Mouse (Mus musculus): ENCODE results near the gene Eme2. TPM values are rescaled to one million over a fixed set of nuclear protein-coding genes. Genes with fewer than 3 reads are reported as not detected.

The Eme2 gene
- total RNA-seq, 4 experiments from 2014 or later: 54.6 to 64.3 (median 62.0) TPM

- DNase-seq (ENCODE audit: low spot score in 2 of 2): no peak
Observed at GRCm38 (mm10) chr17:24840341-24840740, 54.5 kb downstream of the Eme2 start.

GRCm38 (mm10) chr17:24839842-24840241 is 55.0 kb downstream of the Eme2 start, which contains the start of gene Hagh:
TSS of gene Hagh (plus strand) at chr17:24840143.
- no peak for DNase-seq (ENCODE audit: low spot score in 2 of 2)

Other genes starting within 250 kb of the Eme2 start
- 10 to 100 TPM; 41.9 to 48.7 (median 44.1) TPM for gene Slc9a3r2, start 244.8 kb downstream of the Eme2 start, total RNA-seq (2022)
- 1 to 10 TPM in 3 of 4 experiments, not detected in 1; 1.1 to 2.6 (median 2.5) TPM for gene Npw, start 236.6 kb downstream of the Eme2 start, total RNA-seq (2022)
- 10 to 100 TPM; 36.8 to 41.6 (median 38.2) TPM for gene Zfp598, start 225.4 kb downstream of the Eme2 start, total RNA-seq (2022)
- gene Syngr3, start 205.1 kb downstream of the Eme2 start, total RNA-seq (2022): 100 to 1,000 TPM; 137 to 165 (median 150) TPM
- 10 to 100 TPM; 17.9 to 23.4 (median 21.1) TPM for gene Gfer, start 198.9 kb downstream of the Eme2 start, total RNA-seq (2022)
- 1 to 10 TPM; 2.0 to 4.3 (median 3.4) TPM for gene Noxo1, start 198.9 kb downstream of the Eme2 start, total RNA-seq (2022)
- 10 to 100 TPM; 24.2 to 32.3 (median 27.8) TPM for gene Tbl3, start 187.4 kb downstream of the Eme2 start, total RNA-seq (2022)
- gene Rnf151, start 177.0 kb downstream of the Eme2 start, total RNA-seq (2022): under 1 TPM in 2 of 4 experiments, not detected in 2; 0.36 to 0.47 TPM
- 100 to 1,000 TPM; 282 to 365 (median 323) TPM for gene Rps2, start 177.0 kb downstream of the Eme2 start, total RNA-seq (2022)
- 100 to 1,000 TPM; 214 to 227 (median 222) TPM for gene Ndufb10, start 170.6 kb downstream of the Eme2 start, total RNA-seq (2022)
- gene Rpl3l, start 167.3 kb downstream of the Eme2 start, total RNA-seq (2022): under 1 TPM; 0.23 to 0.77 (median 0.54) TPM
- 10 to 100 TPM; 41.1 to 50.5 (median 47.2) TPM for gene Msrb1, start 158.4 kb downstream of the Eme2 start, total RNA-seq (2022)
- under 1 TPM in 1 of 4 experiments, not detected in 3; 0.23 TPM for gene Hs3st6, start 142.1 kb downstream of the Eme2 start, total RNA-seq (2022)
- not detected for gene Meiob, start 90.8 kb downstream of the Eme2 start, total RNA-seq (2022)
- gene Hagh, start 54.9 kb downstream of the Eme2 start, total RNA-seq (2022): 100 to 1,000 TPM; 121 to 133 (median 126) TPM
- gene Fahd1, start 44.7 kb downstream of the Eme2 start, total RNA-seq (2022): 10 to 100 TPM; 18.5 to 21.1 (median 20.6) TPM
- not detected for gene Igfals, start 29.1 kb downstream of the Eme2 start, total RNA-seq (2022)
- gene Nubp2, start 8.7 kb downstream of the Eme2 start, total RNA-seq (2022): 10 to 100 TPM; 32.1 to 36.8 (median 33.3) TPM
- gene Spsb3, start 8.4 kb downstream of the Eme2 start, total RNA-seq (2022): 10 to 100 TPM; 40.6 to 45.3 (median 41.8) TPM
- gene Mrps34, start within 50 bp of the Eme2 start, total RNA-seq (2022): 10 to 100 TPM; 63.3 to 78.7 (median 73.4) TPM
- 10 to 100 TPM; 50.9 to 64.2 (median 51.9) TPM for gene Nme3, start 1.4 kb upstream of the Eme2 start, total RNA-seq (2022)
- gene Mapk8ip3, start 41.9 kb upstream of the Eme2 start, total RNA-seq (2022): 100 to 1,000 TPM; 384 to 435 (median 406) TPM
- 1 to 10 TPM; 5.5 to 8.8 (median 7.9) TPM for gene Jpt2, start 65.6 kb upstream of the Eme2 start, total RNA-seq (2022)
- gene Cramp1l, start 120.7 kb upstream of the Eme2 start, total RNA-seq (2022): 10 to 100 TPM; 25.2 to 28.6 (median 26.7) TPM
- 10 to 100 TPM; 22.1 to 25.1 (median 23.5) TPM for gene Ift140, start 121.0 kb upstream of the Eme2 start, total RNA-seq (2022)
- 1 to 10 TPM; 7.4 to 9.3 (median 8.1) TPM for gene Tmem204, start 188.5 kb upstream of the Eme2 start, total RNA-seq (2022)
- gene Telo2, start 220.9 kb upstream of the Eme2 start, total RNA-seq (2022): 10 to 100 TPM; 32.8 to 38.7 (median 36.8) TPM
- 1 to 10 TPM in 3 of 4 experiments, under 1 TPM in 1; 0.89 to 3.9 (median 1.8) TPM for gene Ptx4, start 225.7 kb upstream of the Eme2 start, total RNA-seq (2022)
- gene Clcn7, start 238.3 kb upstream of the Eme2 start, total RNA-seq (2022): 10 to 100 TPM; 54.7 to 61.5 (median 58.9) TPM

Measured in layer of hippocampus, adult 8-10 months (tissue).